Mouse (Mus musculus): ENCODE data around the gene Gm13539. TPM values are rescaled to one million over a fixed set of nuclear protein-coding genes. Genes with fewer than 3 reads are reported as not detected.
"Not testable (repeated sequence)": the region's sequence is repeated elsewhere in the genome, so short reads cannot be mapped to it uniquely, and the experiment has no call there.

Gm13539 gene
- not detected for total RNA-seq (2021)

GRCm38 (mm10) chr2:25781957-25782356 lies at the start of gene Gm13539:
Gene Gm13539 (plus strand): TSS chr2:25782257.
- intact Hi-C loops (cut with DNase I) = no loop called here
- DNase-seq = no peak

- intact Hi-C loops (cut with DNase I) = no loop called here
Measured at GRCm38 (mm10) chr2:25733199-25733930, 48.7 kb upstream of the Gm13539 start.

GRCm38 (mm10) chr2:25736709-25737108 lies 45.3 kb upstream of the Gm13539 start, which contains the start of gene Obp2b:
Gene Obp2b (plus strand): TSS chr2:25737009.
- intact Hi-C loops (cut with DNase I) = not testable (repeated sequence)

More at GRCm38 (mm10) chr2:25733199-25733930, 48.7 kb upstream of the Gm13539 start:
- DNase-seq = no peak

GRCm38 (mm10) chr2:25741671-25742070 lies 40.4 kb upstream of the Gm13539 start:
- DNase-seq = no peak

More at GRCm38 (mm10) chr2:25736709-25737108, 45.3 kb upstream of the Gm13539 start, which contains the start of gene Obp2b:
- DNase-seq = not testable (repeated sequence)

GRCm38 (mm10) chr2:25754201-25754600 lies 27.9 kb upstream of the Gm13539 start:
- intact Hi-C loops (cut with DNase I) = no loop called here
- no peak for DNase-seq

More at GRCm38 (mm10) chr2:25741671-25742070, 40.4 kb upstream of the Gm13539 start:
- intact Hi-C loops (cut with DNase I) = no loop called here

GRCm38 (mm10) chr2:25758064-25758625 lies 23.9 kb upstream of the Gm13539 start:
- intact Hi-C loops (cut with DNase I) = no loop called here
- DNase-seq = no peak

- intact Hi-C loops (cut with DNase I) = no loop called here
- DNase-seq = no peak
Measured at GRCm38 (mm10) chr2:25765269-25765668, 16.8 kb upstream of the Gm13539 start, which contains the start of gene Lcn3. Gene Lcn3 (plus strand): TSS chr2:25765569.

- DNase-seq = no peak
- intact Hi-C loops (cut with DNase I) = no loop called here
Measured at GRCm38 (mm10) chr2:25767764-25768163, 14.3 kb upstream of the Gm13539 start.

GRCm38 (mm10) chr2:25773507-25773906 lies 8.6 kb upstream of the Gm13539 start:
- no peak for DNase-seq
- intact Hi-C loops (cut with DNase I) = no loop called here

GRCm38 (mm10) chr2:25774640-25775039 lies 7.4 kb upstream of the Gm13539 start:
- intact Hi-C loops (cut with DNase I) = no loop called here
- DNase-seq = no peak

- intact Hi-C loops (cut with DNase I) = no loop called here
- DNase-seq = no peak
Measured at GRCm38 (mm10) chr2:25775991-25776390, 6.1 kb upstream of the Gm13539 start.

GRCm38 (mm10) chr2:25776717-25777116 lies 5.3 kb upstream of the Gm13539 start, which contains the start of gene Lcn11:
Gene Lcn11 (plus strand): TSS chr2:25777017.
- intact Hi-C loops (cut with DNase I) = no loop called here
- DNase-seq = no peak

- DNase-seq = no peak
- intact Hi-C loops (cut with DNase I) = no loop called here
Measured at GRCm38 (mm10) chr2:25779076-25779475, 3.0 kb upstream of the Gm13539 start.

GRCm38 (mm10) chr2:25780921-25781320 lies 1.1 kb upstream of the Gm13539 start:
- DNase-seq = no peak
- intact Hi-C loops (cut with DNase I) = no loop called here

GRCm38 (mm10) chr2:25785573-25786322 lies 3.7 kb downstream of the Gm13539 start:
- intact Hi-C loops (cut with DNase I) = no loop called here
- DNase-seq = peak in 1 of 2 experiments; percentile 3

GRCm38 (mm10) chr2:25789092-25789491 lies 7.0 kb downstream of the Gm13539 start:
- no peak for DNase-seq
- intact Hi-C loops (cut with DNase I) = no loop called here

GRCm38 (mm10) chr2:25797635-25798034 lies 15.6 kb downstream of the Gm13539 start:
- intact Hi-C loops (cut with DNase I) = no loop called here
- DNase-seq = peak; percentile 8 to 14

GRCm38 (mm10) chr2:25798065-25798464 lies 16.0 kb downstream of the Gm13539 start:
- intact Hi-C loops (cut with DNase I) = no loop called here
- DNase-seq = no peak

- intact Hi-C loops (cut with DNase I) = no loop called here
- no peak for DNase-seq
Measured at GRCm38 (mm10) chr2:25811711-25812110, 29.7 kb downstream of the Gm13539 start.

GRCm38 (mm10) chr2:25813364-25813763 lies 31.3 kb downstream of the Gm13539 start:
- intact Hi-C loops (cut with DNase I) = no loop called here
- no peak for DNase-seq

- DNase-seq; intact Hi-C loops (cut with DNase I): not testable (repeated sequence)
Measured at GRCm38 (mm10) chr2:25815748-25816147, 33.7 kb downstream of the Gm13539 start, which contains the start of gene Glt6d1. Gene Glt6d1 (minus strand): TSS chr2:25815848.
